ENCODE assay signal across 8 mouse cellular contexts in the genomic region with DNA sequence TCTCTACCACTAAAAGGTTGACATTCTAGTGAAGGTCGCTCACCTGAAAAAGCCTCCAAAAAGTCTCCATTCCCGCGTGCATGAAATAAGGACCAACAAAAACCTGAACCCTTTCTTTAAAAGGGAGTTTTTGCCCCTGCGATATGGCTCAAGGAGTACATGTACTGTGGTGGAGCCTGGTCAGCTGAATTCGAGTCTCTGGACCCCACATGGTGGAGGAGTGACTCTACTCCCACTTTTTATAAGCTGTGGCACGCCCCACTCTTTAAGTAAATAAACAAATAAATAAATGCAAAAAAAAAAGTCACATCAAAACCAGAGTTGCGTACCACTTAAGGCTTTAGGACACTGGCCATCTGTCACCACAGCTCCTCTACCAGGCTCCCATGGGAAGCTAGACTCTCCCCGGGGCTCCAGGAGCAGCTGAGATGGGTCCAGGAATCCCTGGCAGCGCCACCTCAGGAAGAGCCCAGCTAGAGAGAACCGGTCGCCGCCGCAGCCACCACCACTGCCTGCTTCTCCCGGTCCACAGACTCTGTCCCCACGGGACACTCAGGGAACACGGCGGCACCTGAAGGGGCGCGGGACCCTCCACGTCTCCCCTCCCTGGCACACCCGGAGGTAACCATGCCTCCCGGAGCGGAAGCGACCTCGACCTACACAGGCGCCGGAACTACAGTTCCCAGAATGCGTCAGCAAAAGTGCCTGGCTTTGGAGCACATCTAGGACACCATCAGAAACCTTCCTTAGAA. TPM values are rescaled to one million over a fixed set of nuclear protein-coding genes. Genes with fewer than 3 reads are reported as not detected.
DNase-seq lines count a peak whose midpoint lies in the region; ATAC-seq and TF ChIP-seq lines count a peak whose summit lies in the region.

A gene (minus strand): TSS at position 521 of the 752 bp plus-strand sequence.

- peak within 1 kb of the TSS; percentile 73 to 98 for H3K4me3 ChIP-seq in heart, embryonic 14.5 days (ENCODE audit: control insufficient read depth in 1 of 2, insufficient read depth in 1 of 2, low read depth in 1 of 2, low read length in 2 of 2)
- H3K4me3 ChIP-seq in kidney, postnatal 0 days (replicated peaks; ENCODE audit: low read depth, low read length) = peak within 1 kb of the TSS; percentile 84
- H3K4me3 ChIP-seq in midbrain, postnatal 0 days (ENCODE audit: low read depth, low read length) = peak within 1 kb of the TSS; percentile 58

- DNase-seq in CD4-positive helper T cell, adult 2 months (ENCODE audit: low read depth, low spot score) = peak; percentile 47
- peak; percentile 86 for DNase-seq in brain, embryonic 14.5 days (ENCODE audit: low read depth)
- peak; percentile 25 for DNase-seq in fibroblast of lung, adult 2 months (ENCODE audit: low read depth)
- DNase-seq in kidney, postnatal 0 days (ENCODE audit: low spot score) = peak; percentile 65
- DNase-seq in liver = peak; percentile 55
- peak; percentile 72 for DNase-seq in midbrain, postnatal 0 days (ENCODE audit: low spot score)
- peak; percentile 27 for DNase-seq in splenic B cell, adult 2 months (ENCODE audit: low read depth, low spot score)

- ATAC-seq in heart, embryonic 14.5 days (ENCODE audit: insufficient number of reproducible peaks, insufficient read depth, low FRiP score, low read depth) = peak; percentile 66
- ATAC-seq in kidney, postnatal 0 days (replicated peaks; ENCODE audit: low FRiP score, low read depth) = peak; percentile 81
- ATAC-seq in midbrain, postnatal 0 days (ENCODE audit: low FRiP score) = peak; percentile 87

- H3K9ac ChIP-seq in heart, embryonic 14.5 days (ENCODE audit: low read length) = peak within 1 kb of the TSS; percentile 73
- peak within 1 kb of the TSS; percentile 63 for H3K9ac ChIP-seq in kidney, postnatal 0 days (ENCODE audit: low read depth, low read length)
- H3K9ac ChIP-seq in midbrain, postnatal 0 days (replicated peaks; ENCODE audit: low read length, poor library complexity, severe bottlenecking) = peak within 1 kb of the TSS; percentile 51

- H3K27ac ChIP-seq in heart, embryonic 14.5 days (replicated peaks in 1 of 2; ENCODE audit: control insufficient read depth in 1 of 2, insufficient read depth in 1 of 2, low read depth in 2 of 2, low read length in 2 of 2) = no peak within 1 kb of the TSS
- no peak within 1 kb of the TSS for H3K27ac ChIP-seq in kidney, postnatal 0 days
- no peak within 1 kb of the TSS for H3K27ac ChIP-seq in midbrain, postnatal 0 days (ENCODE audit: low read depth, low read length)

- peaks cover 11% of the 10 kb centered on the region for H3K36me3 ChIP-seq in heart, embryonic 14.5 days (ENCODE audit: control insufficient read depth, insufficient read depth, low read length)
- H3K36me3 ChIP-seq in kidney, postnatal 0 days (ENCODE audit: insufficient read depth, low read length) = 0 out of 2 replicates have a peak, but pooled peaks cover 6% of the 10 kb centered on the region
- 0 out of 2 replicates have a peak, but pooled peaks cover 3% of the 10 kb centered on the region for H3K36me3 ChIP-seq in midbrain, postnatal 0 days (ENCODE audit: insufficient read depth, low read length)
- H3K36me3 ChIP-seq in splenic B cell, adult 2 months (ENCODE audit: control insufficient read depth, insufficient read depth, low read length, poor library complexity, severe bottlenecking) = no peaks in the 10 kb centered on the region

- H3K27me3 ChIP-seq in heart, embryonic 14.5 days (ENCODE audit: control insufficient read depth, insufficient read depth, low read length) = no peaks in the 10 kb centered on the region
- H3K27me3 ChIP-seq in kidney, postnatal 0 days (ENCODE audit: insufficient read depth, low read length) = no peaks in the 10 kb centered on the region
- H3K27me3 ChIP-seq in midbrain, postnatal 0 days (ENCODE audit: insufficient read depth, low read length) = no peaks in the 10 kb centered on the region
- no peaks in the 10 kb centered on the region; the same call in 1 of the 2 replicates for H3K27me3 ChIP-seq in splenic B cell, adult 2 months (ENCODE audit: control insufficient read depth, insufficient read depth, low read length, poor library complexity, severe bottlenecking)

- no peaks in the 10 kb centered on the region for H3K4me1 ChIP-seq in heart, embryonic 14.5 days (ENCODE audit: control insufficient read depth in 2 of 2, insufficient read depth in 2 of 2, low read length in 2 of 2)
- peaks cover 5% of the 10 kb centered on the region; the same call in 1 of the 2 replicates for H3K4me1 ChIP-seq in kidney, postnatal 0 days (replicated peaks; ENCODE audit: insufficient read depth, low read length)
- H3K4me1 ChIP-seq in midbrain, postnatal 0 days (ENCODE audit: insufficient read depth, low read length) = no peaks in the 10 kb centered on the region

- 4% methylated on average over 28 of the region's 28 CpGs for WGBS in heart, embryonic 14.5 days
- 4% methylated on average over 28 of the region's 28 CpGs for WGBS in kidney, postnatal 0 days
- WGBS in midbrain, postnatal 0 days = 6% methylated on average over 27 of the region's 28 CpGs

- no peak for TF ChIP-seq CTCF in brain, embryonic 14.5 days (IDR thresholded peaks at IDR 0.05; ENCODE audit: borderline replicate concordance, extremely low read depth, insufficient read depth, insufficient read length)
- TF ChIP-seq CTCF in kidney, postnatal 0 days (IDR thresholded peaks at IDR 0.05; ENCODE audit: low read depth) = no peak
- TF ChIP-seq CTCF in midbrain, postnatal 0 days (IDR thresholded peaks at IDR 0.05) = no peak; the same call in 1 of the 2 replicates

- H3K4me2 ChIP-seq in heart, embryonic 14.5 days (ENCODE audit: low read length) = peak within 1 kb of the TSS; percentile 77
- H3K4me2 ChIP-seq in kidney, postnatal 0 days (ENCODE audit: low read length) = peak within 1 kb of the TSS; percentile 75
- H3K4me2 ChIP-seq in midbrain, postnatal 0 days (ENCODE audit: low read depth, low read length, poor library complexity, severe bottlenecking) = peak within 1 kb of the TSS; percentile 54

- TF ChIP-seq POLR2A in brain, embryonic 14.5 days (IDR thresholded peaks at IDR 0.05; ENCODE audit: borderline replicate concordance, extremely low read depth, insufficient read depth, insufficient read length, poor library complexity, severe bottlenecking) = peak; percentile 38; the same call in 1 of the 2 replicates

- no peaks in the 10 kb centered on the region for H3K9me3 ChIP-seq in heart, embryonic 14.5 days (ENCODE audit: control insufficient read depth, low read length)
- H3K9me3 ChIP-seq in kidney, postnatal 0 days (replicated peaks; ENCODE audit: low read length) = no peaks in the 10 kb centered on the region
- H3K9me3 ChIP-seq in midbrain, postnatal 0 days (ENCODE audit: low read length) = no peaks in the 10 kb centered on the region

RNA-seq across cellular contexts. Expression of the gene that starts here (rescaled TPM):
- polyA plus RNA-seq in brain, embryonic 14.5 days (2012; rRNA removed) = 3.3 and 3.5 TPM in 2 replicates
- polyA plus RNA-seq in heart, embryonic 14.5 days (2014; fragmentation: Nextera tagmentation; extraction: Ambion mirVana) = 2.3 and 3.4 TPM in 2 replicates
- 2.2 and 2.5 TPM in 2 replicates for polyA plus RNA-seq in kidney, postnatal 0 days (2015; fragmentation: Nextera tagmentation; extraction: Ambion mirVana)
- total RNA-seq in midbrain, postnatal 0 days (2014; rRNA removed) = 5.4 and 5.5 TPM in 2 replicates
- 2.5 TPM in 2 replicates for polyA plus RNA-seq in midbrain, postnatal 0 days (2015; fragmentation: Nextera tagmentation; extraction: Ambion mirVana)

Comparison
In these comparisons a context has a peak if more than half of its experiments do, and no peak if none do; other contexts are left out.
1. DNase-seq: peak in every context shown above with its lines; median percentile 86 in brain, embryonic 14.5 days; 72 in midbrain, postnatal 0 days; 65 in kidney, postnatal 0 days; 55 in liver; 47 in CD4-positive helper T cell, adult 2 months; 27 in splenic B cell, adult 2 months; 25 in fibroblast of lung, adult 2 months.